Mouse (Mus musculus) liver, adult 10 weeks (tissue): ENCODE measurements around the gene Nxpe4. TPM values are rescaled to one million over a fixed set of nuclear protein-coding genes. Genes with fewer than 3 reads are reported as not detected.

Experiments
- polyA plus RNA-seq: library from polyadenylated mRNA; stranded (reverse); fragments of 350-450 nt; fragmentation: Illumina TruSeq; extraction: RNeasy Lipid Tissue Mini Kit (QIAGEN cat#74804); gene quantifications from one replicate; pipeline ENCODE4 v1.2.3, GENCODE M21; 2014; ENCODE audit warnings: low read depth, low replicate concordance

Gene Nxpe4
- 0.72 TPM for polyA plus RNA-seq

GRCm38 (mm10) chr9:48161505-48162192, at the start of gene Nxpe4:
Gene Nxpe4 (plus strand): TSS chr9:48162023.

DNA sequence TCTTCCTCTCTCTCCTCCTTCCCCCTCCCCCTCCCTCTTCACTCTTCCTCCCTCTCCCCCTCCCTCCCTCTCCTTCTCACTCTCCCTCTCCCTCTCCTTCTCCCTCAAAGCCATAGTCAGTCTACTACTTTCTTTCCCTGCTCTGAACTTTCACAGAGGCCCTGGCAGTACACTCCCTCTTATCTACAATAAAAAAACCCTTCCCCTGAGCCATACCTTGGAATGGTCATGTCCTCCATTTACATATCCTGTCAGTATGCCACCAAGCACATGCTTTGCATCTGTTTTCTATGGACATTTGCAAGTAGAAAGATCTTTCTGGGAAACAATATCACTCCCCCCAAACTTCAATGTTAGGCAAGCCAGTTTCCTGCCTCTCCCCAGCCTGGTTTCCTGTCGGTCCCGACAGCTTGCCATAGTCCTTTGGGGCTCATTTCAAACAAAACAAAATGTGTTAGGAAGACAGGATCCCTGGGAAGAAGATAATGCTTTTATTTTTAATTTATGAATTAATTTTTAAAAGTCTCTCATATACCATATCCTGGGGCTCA, 191.4 kb downstream of the Nxpe4 start, which contains the start of gene Nxpe2:
Gene Nxpe2 (minus strand): TSS at position 307 of the 551 bp plus-strand sequence.

Other genes starting within 250 kb of the Nxpe4 start
- 44.5 TPM for gene Nxpe2, start 191.4 kb downstream of the Nxpe4 start, polyA plus RNA-seq